Mouse (Mus musculus): ENCODE measurements around the gene E2f6. TPM values are rescaled to one million over a fixed set of nuclear protein-coding genes. Genes with fewer than 3 reads are reported as not detected.

The E2f6 gene
- polyA plus RNA-seq, 1 experiment from 2014 or later, result 67.3 TPM

DNA sequence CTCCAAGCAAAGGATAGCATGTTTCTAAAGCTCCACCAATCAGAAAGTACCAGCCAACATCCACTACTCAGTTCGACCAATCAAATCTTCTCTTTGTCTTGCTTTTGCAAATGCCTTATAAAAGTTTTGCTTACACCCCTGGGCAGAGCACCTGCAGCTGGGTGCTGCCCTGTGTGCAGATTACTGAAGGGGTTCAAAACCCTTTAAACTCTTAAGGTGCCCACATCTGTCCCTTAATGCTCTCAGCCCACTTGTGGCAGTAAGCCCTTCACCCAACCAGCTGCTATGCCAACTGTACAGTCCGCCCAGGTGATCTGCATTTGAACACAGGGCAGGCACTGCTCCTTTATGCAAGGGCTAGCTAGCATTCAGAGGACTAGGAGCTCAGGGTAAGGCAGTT, 49.0 kb downstream of the E2f6 start:
- Histone ChIP-seq H3K36me3 (no peaks in the 10 kb centered on the region), H3K4me3 (no peak overlapping the region), H3K27ac (peak overlapping the region; percentile 72), H3K9me3 (replicated peaks) (no peaks in the 10 kb centered on the region), H3K4me1 (peaks cover 24% of the 10 kb centered on the region), H3K27me3 (ENCODE audit: low read depth, poor library complexity, severe bottlenecking) (no peaks in the 10 kb centered on the region)
- DNase-seq (ENCODE audit: low spot score), result no peak
- 90% methylated on average over 2 of the region's 2 CpGs for WGBS

DNA sequence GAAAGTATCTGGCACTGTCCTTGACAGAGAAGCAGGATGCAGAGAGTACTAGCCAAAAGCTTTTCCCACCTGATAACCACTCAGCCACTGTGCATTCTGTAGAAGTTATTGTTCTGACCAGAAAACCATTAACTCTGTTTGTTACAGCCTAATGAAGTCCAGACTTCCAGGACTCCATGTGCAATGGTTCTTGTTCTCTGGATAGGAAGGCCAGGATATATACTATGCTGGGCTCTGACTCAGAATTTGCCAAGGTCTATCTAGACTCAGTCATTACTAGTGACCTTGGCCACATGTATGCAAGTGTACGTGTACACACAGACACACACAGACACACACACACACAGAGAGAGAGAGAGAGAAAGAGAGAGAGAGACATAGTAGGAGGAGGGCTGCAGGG, 49.8 kb downstream of the E2f6 start:
- peaks cover 24% of the 10 kb centered on the region for H3K4me1 ChIP-seq
- H3K27ac ChIP-seq, result peak overlapping the region; percentile 72
- 80% methylated on average over 1 of the region's 1 CpGs for WGBS
- H3K9me3 ChIP-seq (replicated peaks), result no peaks in the 10 kb centered on the region
- no peak for DNase-seq (ENCODE audit: low spot score)
- H3K4me3 ChIP-seq, result no peak overlapping the region
- no peaks in the 10 kb centered on the region for H3K36me3 ChIP-seq
- no peaks in the 10 kb centered on the region for H3K27me3 ChIP-seq (ENCODE audit: low read depth, poor library complexity, severe bottlenecking)

- Histone ChIP-seq H3K4me3 (no peak overlapping the region), H3K27ac (peak overlapping the region; percentile 72), H3K27me3 (ENCODE audit: low read depth, poor library complexity, severe bottlenecking) (no peaks in the 10 kb centered on the region), H3K9me3 (replicated peaks) (no peaks in the 10 kb centered on the region), H3K4me1 (peaks cover 20% of the 10 kb centered on the region), H3K36me3 (no peaks in the 10 kb centered on the region)
- WGBS, result 62% methylated on average over 3 of the region's 3 CpGs
- DNase-seq (ENCODE audit: low spot score), result no peak
These were observed 50.2 kb downstream of the E2f6 start for GRCm38 (mm10) chr12:16860961-16861360.

- WGBS, result 91% methylated on average over 4 of the region's 4 CpGs
- no peaks in the 10 kb centered on the region for H3K9me3 ChIP-seq (replicated peaks)
- no peak for DNase-seq (ENCODE audit: low spot score)
- H3K4me3 ChIP-seq, result no peak overlapping the region
- no peaks in the 10 kb centered on the region for H3K36me3 ChIP-seq
- H3K27ac ChIP-seq, result no peak overlapping the region
- H3K4me1 ChIP-seq, result peaks cover 28% of the 10 kb centered on the region
- H3K27me3 ChIP-seq (ENCODE audit: low read depth, poor library complexity, severe bottlenecking), result no peaks in the 10 kb centered on the region
These were observed 53.7 kb downstream of the E2f6 start for GRCm38 (mm10) chr12:16864477-16864876.

DNA sequence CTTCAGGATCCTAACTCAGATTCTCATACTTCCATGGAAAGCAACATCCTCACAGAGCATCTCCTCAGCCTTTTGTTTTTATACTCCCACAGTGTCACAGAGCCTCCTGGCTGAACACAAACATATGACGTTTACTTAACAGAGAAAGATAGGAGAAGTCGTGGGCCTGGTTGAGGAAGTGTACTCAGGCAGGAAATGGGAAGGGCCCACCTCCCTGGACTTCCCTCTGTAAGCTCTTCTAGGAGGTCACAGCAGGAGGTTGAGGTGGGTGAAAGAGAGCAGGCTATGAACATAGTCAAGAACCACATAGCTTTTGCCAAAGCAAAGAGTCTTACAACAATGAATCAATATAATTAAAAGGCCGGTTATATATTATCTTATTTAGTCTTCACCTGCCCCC, 55.1 kb downstream of the E2f6 start:
- Histone ChIP-seq H3K27ac (no peak overlapping the region), H3K4me1 (peaks cover 35% of the 10 kb centered on the region), H3K4me3 (no peak overlapping the region), H3K27me3 (ENCODE audit: low read depth, poor library complexity, severe bottlenecking) (no peaks in the 10 kb centered on the region), H3K36me3 (no peaks in the 10 kb centered on the region), H3K9me3 (replicated peaks) (no peaks in the 10 kb centered on the region)
- no peak for DNase-seq (ENCODE audit: low spot score)
- 70% methylated on average over 3 of the region's 3 CpGs for WGBS

- DNase-seq (ENCODE audit: low spot score), result no peak
- Histone ChIP-seq H3K36me3 (no peaks in the 10 kb centered on the region), H3K9me3 (replicated peaks) (no peaks in the 10 kb centered on the region), H3K27ac (no peak overlapping the region), H3K27me3 (ENCODE audit: low read depth, poor library complexity, severe bottlenecking) (no peaks in the 10 kb centered on the region), H3K4me3 (no peak overlapping the region), H3K4me1 (peaks cover 32% of the 10 kb centered on the region)
- WGBS, result 30% methylated on average over 3 of the region's 3 CpGs
These were observed 55.7 kb downstream of the E2f6 start for GRCm38 (mm10) chr12:16866460-16866859.

DNA sequence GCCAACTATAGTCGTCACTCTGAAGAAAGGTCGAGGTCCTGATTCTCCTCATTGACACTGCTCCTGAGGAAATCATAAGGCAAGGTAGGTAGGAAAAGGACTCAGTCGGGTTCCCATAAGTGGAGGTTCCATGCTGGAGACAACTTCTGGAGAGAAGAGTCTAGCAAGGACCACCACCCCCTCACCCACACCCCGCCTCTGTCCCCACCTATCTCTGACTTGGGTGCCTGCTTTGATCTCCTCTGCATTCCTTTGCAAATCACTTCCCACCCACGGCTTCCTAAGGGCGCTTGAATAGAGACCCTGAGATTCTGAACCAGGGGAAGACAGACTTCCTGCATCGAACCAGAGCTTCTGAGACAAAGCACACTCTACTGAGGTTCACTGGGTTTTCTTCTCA, 56.5 kb downstream of the E2f6 start:
- Histone ChIP-seq H3K4me3 (no peak overlapping the region), H3K27me3 (ENCODE audit: low read depth, poor library complexity, severe bottlenecking) (no peaks in the 10 kb centered on the region), H3K9me3 (replicated peaks) (no peaks in the 10 kb centered on the region), H3K36me3 (no peaks in the 10 kb centered on the region), H3K27ac (no peak overlapping the region), H3K4me1 (peaks cover 37% of the 10 kb centered on the region)
- no peak for DNase-seq (ENCODE audit: low spot score)
- 56% methylated on average over 7 of the region's 7 CpGs for WGBS

- H3K4me1 ChIP-seq, result peaks cover 39% of the 10 kb centered on the region
- no peaks in the 10 kb centered on the region for H3K27me3 ChIP-seq (ENCODE audit: low read depth, poor library complexity, severe bottlenecking)
- no peaks in the 10 kb centered on the region for H3K9me3 ChIP-seq (replicated peaks)
- peak overlapping the region; percentile 54 for H3K27ac ChIP-seq
- 79% methylated on average over 6 of the region's 6 CpGs for WGBS
- no peak for DNase-seq (ENCODE audit: low spot score)
- no peak overlapping the region for H3K4me3 ChIP-seq
- H3K36me3 ChIP-seq, result no peaks in the 10 kb centered on the region
These were observed 57.9 kb downstream of the E2f6 start for GRCm38 (mm10) chr12:16868618-16869017.

DNA sequence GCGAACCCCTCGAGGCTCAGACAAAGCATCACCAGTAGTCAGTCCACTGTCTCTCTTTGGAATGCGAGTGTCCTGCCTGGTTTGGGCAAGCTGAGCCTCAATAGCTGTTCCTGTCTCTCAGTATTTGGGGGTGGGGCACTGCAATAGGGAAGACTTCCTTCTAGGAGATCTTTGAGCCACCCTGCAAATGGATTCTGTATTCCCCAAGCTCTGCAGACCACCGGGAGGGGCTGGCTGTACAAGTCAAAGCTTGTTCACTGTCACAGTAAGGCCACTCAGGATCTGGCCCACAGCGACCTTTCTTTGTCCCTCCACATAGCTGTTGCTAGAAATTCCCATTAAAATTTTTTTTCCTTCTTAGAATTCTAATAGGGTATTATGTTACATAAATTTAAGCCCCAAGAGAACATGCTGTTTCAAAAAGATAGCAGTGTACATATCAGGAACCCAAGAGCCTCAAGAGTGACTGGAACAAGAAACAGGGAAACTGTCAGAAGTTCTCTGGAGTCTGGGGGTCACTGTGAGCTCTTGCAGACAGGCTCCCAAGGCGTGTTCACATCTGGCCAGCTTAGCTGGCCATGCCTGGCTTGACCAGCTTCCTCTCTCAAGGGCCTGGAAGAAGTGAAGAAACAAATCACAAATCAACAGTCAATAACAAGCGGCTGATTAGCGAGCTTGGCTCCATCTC, 58.5 kb downstream of the E2f6 start:
- no peaks in the 10 kb centered on the region for H3K36me3 ChIP-seq
- no peaks in the 10 kb centered on the region for H3K27me3 ChIP-seq (ENCODE audit: low read depth, poor library complexity, severe bottlenecking)
- DNase-seq (ENCODE audit: low spot score), result no peak
- H3K9me3 ChIP-seq (replicated peaks), result no peaks in the 10 kb centered on the region
- peak overlapping the region; percentile 82 for H3K27ac ChIP-seq
- H3K4me3 ChIP-seq, result no peak overlapping the region
- H3K4me1 ChIP-seq, result peaks cover 41% of the 10 kb centered on the region
- WGBS, result 63% methylated on average over 8 of the region's 8 CpGs

- no peaks in the 10 kb centered on the region for H3K9me3 ChIP-seq (replicated peaks)
- peak overlapping the region; percentile 82 for H3K27ac ChIP-seq
- DNase-seq (ENCODE audit: low spot score), result no peak
- no peak overlapping the region for H3K4me3 ChIP-seq
- no peaks in the 10 kb centered on the region for H3K36me3 ChIP-seq
- 60% methylated on average over 9 of the region's 9 CpGs for WGBS
- H3K27me3 ChIP-seq (ENCODE audit: low read depth, poor library complexity, severe bottlenecking), result no peaks in the 10 kb centered on the region
- peaks cover 42% of the 10 kb centered on the region for H3K4me1 ChIP-seq
These were observed 59.2 kb downstream of the E2f6 start for GRCm38 (mm10) chr12:16869870-16870404.

DNA sequence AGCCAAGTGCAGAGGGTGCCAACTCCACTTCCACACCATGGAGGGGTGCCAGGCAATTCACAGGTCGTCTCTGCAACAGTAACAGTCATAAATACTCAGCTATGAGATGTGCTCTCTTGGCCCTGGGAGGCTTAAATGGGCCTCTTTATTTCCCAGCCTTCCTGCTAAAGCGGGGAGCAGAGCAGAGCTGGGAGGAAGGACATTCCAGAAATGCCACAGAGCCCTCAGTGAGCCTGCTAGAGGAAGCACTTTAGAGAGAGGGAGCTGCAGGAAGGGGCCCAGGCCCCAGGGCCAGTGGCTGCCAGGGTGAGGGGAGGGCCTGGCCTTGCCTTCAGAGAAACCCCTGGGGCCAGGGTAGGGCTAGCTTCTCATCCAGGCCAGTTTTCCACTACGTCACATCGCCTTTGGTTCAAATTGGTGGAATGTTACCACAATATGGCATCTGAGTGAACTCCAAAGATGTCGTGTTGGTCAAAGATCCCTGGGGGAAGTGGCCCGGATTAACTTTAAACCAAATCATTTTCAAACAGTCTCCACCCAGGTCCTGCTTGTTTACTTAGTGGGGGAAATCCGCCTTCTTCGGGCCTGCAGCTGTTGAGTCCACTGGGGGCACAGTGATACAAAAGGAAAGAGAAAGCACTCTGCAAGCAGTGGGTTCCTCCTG, 59.8 kb downstream of the E2f6 start:
- peak overlapping the region; percentile 82 for H3K27ac ChIP-seq
- H3K27me3 ChIP-seq (ENCODE audit: low read depth, poor library complexity, severe bottlenecking), result no peaks in the 10 kb centered on the region
- peaks cover 42% of the 10 kb centered on the region for H3K4me1 ChIP-seq
- no peaks in the 10 kb centered on the region for H3K9me3 ChIP-seq (replicated peaks)
- WGBS, result 42% methylated on average over 8 of the region's 8 CpGs
- no peaks in the 10 kb centered on the region for H3K36me3 ChIP-seq
- peak; percentile 51 for DNase-seq (ENCODE audit: low spot score)
- H3K4me3 ChIP-seq, result no peak overlapping the region; the same call in 1 of the 2 replicates

DNA sequence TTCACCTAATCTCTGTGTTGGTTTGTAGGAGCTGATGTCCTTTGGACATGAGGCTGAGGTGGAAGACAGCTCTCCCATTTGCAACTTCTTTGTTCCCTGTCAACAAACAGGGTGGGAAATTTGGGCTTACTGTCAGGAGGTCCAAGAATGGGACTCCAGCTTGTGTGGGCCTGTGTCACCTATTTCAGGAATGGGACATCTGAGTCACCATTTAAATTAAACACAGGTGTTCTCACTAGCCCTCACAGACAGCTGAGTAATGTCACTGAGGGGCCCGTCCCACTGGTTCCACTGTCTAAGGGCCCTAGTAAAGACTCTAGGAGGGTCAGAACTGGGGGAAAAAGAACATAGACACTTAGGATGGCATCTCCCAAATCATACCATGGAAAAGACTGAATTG, 61.2 kb downstream of the E2f6 start:
- H3K36me3 ChIP-seq, result no peaks in the 10 kb centered on the region
- H3K27me3 ChIP-seq (ENCODE audit: low read depth, poor library complexity, severe bottlenecking), result no peaks in the 10 kb centered on the region
- DNase-seq (ENCODE audit: low spot score), result no peak
- H3K4me3 ChIP-seq, result no peak overlapping the region
- no peak overlapping the region for H3K27ac ChIP-seq
- WGBS, result 43% methylated on average over 1 of the region's 1 CpGs
- no peaks in the 10 kb centered on the region for H3K9me3 ChIP-seq (replicated peaks)
- peaks cover 40% of the 10 kb centered on the region for H3K4me1 ChIP-seq

DNA sequence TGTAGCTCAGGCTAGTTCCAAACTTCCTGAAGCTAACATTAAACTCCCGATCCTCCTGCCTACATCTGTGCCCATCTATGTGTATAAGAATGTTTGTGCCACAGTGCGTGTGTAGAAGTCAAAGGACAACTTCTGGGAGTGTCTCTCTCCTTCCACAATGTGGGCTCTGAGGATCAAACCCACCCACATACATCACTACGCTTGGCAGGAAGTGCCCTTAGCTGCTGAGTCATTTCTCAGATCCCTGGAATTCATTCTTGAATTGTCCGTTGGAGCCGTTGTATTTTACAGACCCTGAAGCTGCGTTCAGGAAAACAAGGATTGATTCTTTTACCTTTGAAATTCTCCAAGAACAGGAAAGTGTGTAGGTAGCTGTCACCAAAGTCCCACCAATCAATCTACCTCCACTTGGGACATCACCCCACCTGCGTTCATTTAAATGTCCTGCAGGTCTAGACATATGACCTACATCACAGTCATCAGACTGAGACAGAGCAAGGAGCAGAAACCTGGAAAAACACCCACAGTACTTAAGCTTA, 62.2 kb downstream of the E2f6 start:
- no peak overlapping the region for H3K4me3 ChIP-seq
- H3K27me3 ChIP-seq (ENCODE audit: low read depth, poor library complexity, severe bottlenecking), result no peaks in the 10 kb centered on the region
- H3K4me1 ChIP-seq, result peaks cover 40% of the 10 kb centered on the region
- no peaks in the 10 kb centered on the region for H3K9me3 ChIP-seq (replicated peaks)
- 80% methylated on average over 7 of the region's 7 CpGs for WGBS
- DNase-seq (ENCODE audit: low spot score), result no peak
- H3K27ac ChIP-seq, result no peak overlapping the region
- H3K36me3 ChIP-seq, result no peaks in the 10 kb centered on the region

Measured in limb, embryonic 10.5 days (tissue).